Mouse (Mus musculus): ENCODE results near the gene Gabbr2. TPM values are rescaled to one million over a fixed set of nuclear protein-coding genes. Genes with fewer than 3 reads are reported as not detected.

The Gabbr2 gene
- not detected for polyA plus RNA-seq (2017; shearing (Covaris generic))

DNA sequence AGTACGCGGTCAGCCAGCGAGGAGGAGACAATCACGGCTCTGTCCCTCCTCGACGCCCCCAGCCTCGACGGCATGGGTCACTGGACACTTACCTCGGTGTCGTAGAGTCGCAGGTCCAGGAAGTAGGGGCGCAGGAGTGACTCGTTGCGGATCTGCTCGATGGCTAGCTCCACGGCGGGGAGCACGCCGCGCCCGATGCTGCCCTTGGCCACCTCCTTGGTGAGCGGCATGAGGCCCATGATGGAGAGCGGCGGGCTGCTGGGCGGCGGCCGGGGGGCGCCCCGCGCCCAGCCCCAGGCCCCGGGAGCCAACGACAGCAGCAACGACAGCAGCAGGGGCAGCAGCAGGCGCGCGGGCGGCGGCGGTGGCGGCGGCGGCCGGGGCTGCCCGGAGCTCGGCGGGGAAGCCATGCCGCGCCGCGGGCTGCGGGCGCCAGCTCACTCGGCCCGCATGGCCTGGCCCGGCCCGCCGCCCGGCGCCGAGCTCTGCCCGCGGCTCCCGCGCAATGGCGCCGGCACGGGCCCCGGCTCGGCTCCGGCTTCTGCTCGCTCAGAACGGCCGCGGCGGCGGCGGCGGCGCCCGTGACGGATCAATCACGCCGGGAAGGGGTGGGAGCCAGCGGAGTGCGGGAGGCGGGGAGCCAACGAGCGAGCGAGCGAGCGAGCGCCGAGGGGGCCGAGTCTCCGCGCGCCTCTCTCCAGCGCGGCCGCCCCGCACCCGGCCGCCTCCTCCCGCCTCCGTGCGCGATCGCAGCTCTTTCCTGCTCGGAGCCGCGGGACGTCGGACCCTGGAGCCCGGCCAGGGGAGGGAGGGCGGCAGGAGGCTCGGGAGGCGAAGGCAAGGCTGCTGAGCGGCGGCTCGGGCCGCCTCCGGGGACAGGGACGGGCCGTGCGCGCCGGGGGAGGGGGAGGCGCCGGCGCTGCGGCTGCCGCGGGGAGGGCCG, at the start of gene Gabbr2:
TSS of gene Gabbr2 (minus strand) at position 858 of the 943 bp plus-strand sequence.

DNA sequence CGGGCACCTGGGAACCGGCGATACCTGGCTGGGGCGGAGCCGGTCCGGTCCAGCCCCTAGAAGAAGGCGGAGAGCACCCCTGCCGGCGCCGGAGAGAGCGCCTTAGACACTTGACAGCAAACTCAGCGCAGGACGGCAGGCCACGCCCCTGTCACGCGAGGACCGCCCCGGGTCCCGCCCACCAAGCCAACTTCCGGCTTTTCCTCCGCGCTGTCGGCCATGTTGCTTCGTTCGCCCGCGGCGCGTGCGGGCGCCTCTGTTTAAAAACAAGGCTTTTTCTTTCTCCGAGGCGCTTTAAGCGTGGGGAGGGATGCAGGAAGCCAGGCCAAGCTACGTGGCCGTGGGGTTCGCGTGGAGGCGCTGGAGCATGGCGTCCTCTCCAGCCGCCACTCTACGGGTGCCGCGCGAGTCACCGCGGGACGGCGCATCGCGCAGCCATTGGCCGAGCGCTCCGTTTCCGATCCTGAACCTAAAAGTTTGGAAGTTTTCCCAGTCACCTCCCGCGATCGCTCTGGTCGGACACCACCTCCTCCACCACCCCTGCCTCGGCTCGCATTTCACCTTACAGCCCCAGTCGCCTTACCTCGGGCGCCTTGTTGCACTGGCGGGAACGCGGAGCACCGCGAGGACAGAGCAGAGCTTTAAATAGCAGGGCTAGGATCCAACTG, 341.5 kb downstream of the Gabbr2 start, which contains the start of gene Tbc1d2:
TSS of gene Tbc1d2 (minus strand) at position 124 of the 668 bp plus-strand sequence.

Other genes starting within 250 kb of the Gabbr2 start
- not detected for gene Anks6, start 65.6 kb upstream of the Gabbr2 start, polyA plus RNA-seq (2017; shearing (Covaris generic))
- 38.3 TPM for gene Galnt12, start 100.0 kb upstream of the Gabbr2 start, polyA plus RNA-seq (2017; shearing (Covaris generic))
- gene Col15a1, start 216.3 kb upstream of the Gabbr2 start, polyA plus RNA-seq (2017; shearing (Covaris generic)), result not detected

Data from naive thymus-derived CD4-positive, alpha-beta T cell, adult 5 months (primary cell).